Mouse (Mus musculus) neural tube, embryonic 10.5 days (tissue): ENCODE results near the gene Mapkap1.
A peak's percentile ranks its signal among the peaks of the same experiment; 100 is the strongest.

ENCODE experiments used
- DNase-seq: peaks from one replicate; pipeline ENCODE4 v3.0.0-alpha.2; 2017; ENCODE audit warnings: low spot score; ENCODE audit errors: extremely low spot score

Gene Mapkap1

GRCm38 (mm10) chr2:34406601-34407464 is at the start of gene Mapkap1:
Gene Mapkap1 (plus strand): TSS chr2:34406771.
- DNase-seq = peak; percentile 97

- no peak for DNase-seq
Measured at GRCm38 (mm10) chr2:34363678-34364077, 42.9 kb upstream of the Mapkap1 start.

GRCm38 (mm10) chr2:34367024-34367423 is 39.5 kb upstream of the Mapkap1 start:
- DNase-seq = no peak

- DNase-seq = peak; percentile 19
Measured at GRCm38 (mm10) chr2:34368396-34368795, 38.2 kb upstream of the Mapkap1 start.

DNA sequence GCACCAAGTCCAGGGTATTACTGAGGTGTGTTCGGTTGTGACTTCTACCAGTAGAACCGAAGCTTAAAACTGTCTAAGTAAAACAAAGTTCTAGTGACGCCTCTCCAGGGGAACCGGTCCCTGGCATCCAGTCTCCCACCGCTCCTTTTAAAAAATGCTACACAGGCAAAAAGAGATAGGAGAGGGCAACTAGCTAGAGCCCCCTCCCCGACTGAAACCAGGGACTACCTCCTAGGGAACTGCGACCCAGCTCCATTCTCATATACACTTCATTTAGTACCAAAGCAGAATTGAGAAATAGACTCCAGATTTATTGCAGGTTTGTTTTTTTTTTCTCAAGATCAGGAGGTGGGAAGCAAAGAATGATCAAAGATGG is 36.2 kb upstream of the Mapkap1 start:
- peak; percentile 29 for DNase-seq

GRCm38 (mm10) chr2:34370725-34371440 is 35.7 kb upstream of the Mapkap1 start:
- peak; percentile 72 for DNase-seq

DNA sequence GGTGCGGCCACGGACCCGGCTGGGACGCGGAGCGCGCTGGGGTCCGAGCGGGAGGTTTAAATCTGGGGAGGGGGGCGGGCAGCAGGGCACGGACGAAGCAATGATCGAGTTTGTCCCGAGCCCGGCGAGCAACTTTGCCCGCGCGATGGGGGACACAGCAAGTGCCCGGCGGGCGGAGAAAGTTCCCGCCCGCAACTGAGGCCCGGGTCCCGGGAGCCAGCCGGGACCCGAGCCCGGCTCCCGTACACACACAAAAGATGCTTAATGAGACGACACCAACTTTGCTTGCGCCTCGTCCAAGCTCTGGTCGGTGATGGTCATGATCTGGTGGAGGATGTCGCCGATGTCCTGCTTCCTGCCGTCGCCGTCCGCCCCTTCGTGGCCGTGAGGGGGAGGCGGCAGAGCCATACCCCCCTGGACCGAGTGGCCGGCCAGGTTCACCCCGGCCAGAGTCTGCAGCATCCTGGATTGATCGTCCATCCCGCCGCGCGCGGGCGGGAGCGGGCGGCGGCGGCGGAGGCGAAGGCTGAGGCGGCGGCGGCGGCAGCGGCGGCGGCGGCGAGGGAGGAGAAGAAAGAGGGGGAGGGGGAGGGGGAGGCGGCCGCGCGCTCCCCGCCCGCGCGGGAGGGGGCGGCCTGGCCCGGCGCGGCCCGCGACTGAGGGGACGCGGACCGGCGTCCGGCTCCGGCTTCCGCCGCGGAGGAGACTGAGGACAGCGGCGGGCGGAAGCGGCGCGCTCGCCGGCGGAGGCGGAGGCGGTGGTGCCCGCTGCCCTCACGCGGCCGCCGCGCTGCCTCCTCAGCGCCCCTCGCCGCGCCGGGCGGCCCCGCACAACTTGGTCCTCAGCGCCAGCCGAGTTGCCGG is 34.9 kb upstream of the Mapkap1 start:
- peak; percentile 76 for DNase-seq

GRCm38 (mm10) chr2:34372305-34373301 is 34.0 kb upstream of the Mapkap1 start, which contains the start of gene Pbx3:
Gene Pbx3 (minus strand): TSS chr2:34373142.
- DNase-seq = peak; percentile 97

- no peak for DNase-seq
Measured at GRCm38 (mm10) chr2:34373886-34374285, 32.7 kb upstream of the Mapkap1 start.

DNA sequence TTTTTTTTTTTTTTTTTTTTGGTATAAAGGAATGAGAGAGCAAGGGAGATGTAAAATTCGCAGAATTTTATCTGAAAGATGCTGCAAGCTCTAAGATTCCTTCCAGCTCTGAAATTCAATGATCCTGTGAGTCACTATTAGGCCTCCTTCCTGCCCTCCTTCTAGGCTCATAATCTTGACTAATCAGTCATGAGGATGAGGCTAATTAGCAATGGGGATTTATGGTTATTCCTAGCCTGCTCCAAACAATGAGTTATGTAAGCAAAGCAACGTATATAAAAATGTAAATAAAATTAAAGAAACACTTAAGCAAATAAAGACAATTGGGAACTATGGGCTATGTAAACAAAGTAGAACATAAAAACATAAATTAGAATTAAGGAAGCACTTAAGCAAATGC is 32.2 kb upstream of the Mapkap1 start:
- no peak for DNase-seq

DNA sequence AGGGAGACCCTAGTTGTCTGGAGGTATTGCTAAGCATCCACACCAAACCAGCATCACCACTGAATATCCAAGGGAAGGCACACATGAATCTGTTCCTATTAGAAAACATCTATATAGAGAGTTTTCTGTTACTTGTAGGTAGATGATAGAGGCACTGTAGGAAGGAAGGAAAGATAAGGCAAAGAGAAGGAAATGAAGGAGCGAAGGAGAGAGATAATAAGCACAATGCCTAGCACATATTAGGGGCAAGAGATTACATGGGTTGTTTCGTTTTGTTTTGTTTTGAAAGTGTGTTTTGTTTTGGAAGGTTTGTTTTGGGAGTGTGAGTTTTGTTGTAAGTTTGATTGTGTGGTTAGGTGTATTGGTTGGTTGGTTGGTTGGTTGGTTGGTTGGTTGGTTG is 27.6 kb upstream of the Mapkap1 start:
- DNase-seq = no peak

GRCm38 (mm10) chr2:34399535-34399934 is 7.0 kb upstream of the Mapkap1 start:
- no peak for DNase-seq

GRCm38 (mm10) chr2:34407596-34407995 is 1.0 kb downstream of the Mapkap1 start:
- no peak for DNase-seq

GRCm38 (mm10) chr2:34408341-34408740 is 1.8 kb downstream of the Mapkap1 start:
- no peak for DNase-seq

DNA sequence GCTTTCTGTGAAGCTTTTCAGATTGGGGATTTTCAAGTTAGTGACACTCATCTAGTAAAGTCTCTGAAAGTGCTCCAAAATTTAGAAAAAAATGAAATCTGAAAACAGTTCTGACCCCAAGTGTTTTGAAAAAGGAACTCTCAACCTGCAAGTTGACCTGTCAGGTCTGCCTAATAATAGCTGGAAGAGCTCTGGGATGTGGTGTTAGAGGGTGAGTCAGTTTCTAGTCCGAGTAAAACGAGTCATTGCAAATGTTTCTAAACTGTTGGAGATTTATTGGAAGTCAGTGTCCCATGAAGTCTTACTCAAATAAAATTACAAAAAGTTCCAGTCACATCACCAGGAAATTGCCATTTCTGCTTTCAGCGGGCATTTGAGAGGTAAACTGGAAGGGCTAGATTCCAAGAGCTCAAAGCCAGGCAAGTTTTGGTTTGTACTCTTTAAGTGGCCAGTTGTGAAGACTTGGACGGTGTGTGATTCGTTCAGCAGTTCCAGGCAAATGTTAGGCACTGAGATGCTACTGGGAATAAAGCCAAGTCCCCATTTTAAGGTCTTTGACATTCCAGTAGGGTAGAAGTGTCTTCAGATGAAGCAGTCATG is 3.3 kb downstream of the Mapkap1 start:
- DNase-seq = no peak

- DNase-seq = no peak
Measured at GRCm38 (mm10) chr2:34420256-34420655, 13.7 kb downstream of the Mapkap1 start.

DNA sequence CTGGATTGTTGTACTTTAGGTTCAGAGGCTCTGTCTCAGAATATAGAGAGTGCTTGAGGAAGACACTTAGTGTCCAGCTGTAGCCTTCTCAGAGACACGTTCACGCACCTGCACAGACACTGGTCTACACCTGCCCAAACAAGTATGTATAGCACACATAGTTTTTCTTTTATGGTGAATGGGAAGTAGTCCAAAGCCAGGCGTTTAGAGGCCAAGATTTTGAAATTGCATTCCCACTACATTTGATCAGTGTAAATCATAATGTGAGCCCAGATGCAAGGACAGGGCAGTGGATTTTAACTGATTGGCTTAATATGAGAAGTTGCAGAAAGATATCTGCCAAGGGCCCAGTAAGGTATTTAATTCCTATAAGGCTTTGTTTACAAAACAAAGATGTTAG is 17.6 kb downstream of the Mapkap1 start:
- no peak for DNase-seq

DNA sequence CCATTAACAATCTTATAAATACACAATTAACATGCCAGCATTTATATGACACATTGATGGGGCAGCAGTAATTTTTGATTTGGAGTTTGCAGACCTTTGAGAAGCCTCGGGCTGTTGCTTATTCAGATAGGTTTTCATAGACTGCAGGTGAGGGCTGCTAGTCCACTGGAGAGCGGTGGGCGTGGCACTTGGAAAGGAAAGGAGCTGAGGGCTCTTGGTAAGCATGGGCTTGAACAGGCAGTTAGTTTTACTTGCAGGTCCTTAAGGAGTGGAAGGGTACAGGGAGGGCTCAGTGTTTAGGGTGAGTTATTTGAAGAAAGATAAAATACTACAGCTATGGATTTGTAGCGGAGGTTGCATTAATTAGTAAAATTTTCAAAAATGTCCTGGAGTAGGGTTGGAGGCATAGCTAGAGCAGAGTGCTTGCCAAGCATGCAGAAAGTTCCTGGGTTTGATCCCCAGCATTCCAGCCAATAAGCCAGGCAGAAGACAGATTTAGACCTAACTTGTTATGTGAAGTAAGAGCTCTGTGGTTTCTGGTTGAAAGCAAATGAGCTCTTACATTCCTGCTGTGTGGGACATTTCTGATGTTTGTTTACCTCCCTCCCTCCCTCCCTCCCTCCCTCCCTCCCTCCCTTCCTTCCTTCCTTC is 19.1 kb downstream of the Mapkap1 start:
- DNase-seq = no peak

GRCm38 (mm10) chr2:34430663-34431062 is 24.1 kb downstream of the Mapkap1 start:
- no peak for DNase-seq
